ENCODE assay signal across 8 mouse cellular contexts in genomic region chr5:140790937-140791877, GRCm38 (mm10). TPM values are rescaled to one million over a fixed set of nuclear protein-coding genes. Genes with fewer than 3 reads are reported as not detected.
DNase-seq lines count a peak whose midpoint lies in the region; ATAC-seq and TF ChIP-seq lines count a peak whose summit lies in the region.

No protein-coding gene starts in this region.

- TF ChIP-seq POLR2A in embryonic fibroblast, embryonic 13.5 days (IDR thresholded peaks at IDR 0.05; ENCODE audit: low read depth, low read length), result no peak

- H3K9ac ChIP-seq in liver, embryonic 16.5 days (ENCODE audit: low read depth, low read length), result no peak overlapping the region; the same call in 1 of the 2 replicates
- H3K9ac ChIP-seq in neural tube, embryonic 12.5 days, result no peak overlapping the region

- H3K9me3 ChIP-seq in liver, embryonic 16.5 days (replicated peaks; ENCODE audit: control insufficient read depth, low read length), result no peaks in the 10 kb centered on the region
- no peaks in the 10 kb centered on the region for H3K9me3 ChIP-seq in neural tube, embryonic 12.5 days

- TF ChIP-seq CTCF in embryonic fibroblast, embryonic 13.5 days (IDR thresholded peaks at IDR 0.05; ENCODE audit: borderline replicate concordance, insufficient read depth, low read length), result no peak
- no peak; the same call in 1 of the 2 replicates for TF ChIP-seq CTCF in layer of hippocampus, adult 2 months (conservative IDR thresholded peaks at IDR 0.05)

- no peak overlapping the region for H3K4me2 ChIP-seq in liver, embryonic 16.5 days (ENCODE audit: low read depth, low read length)
- H3K4me2 ChIP-seq in neural tube, embryonic 12.5 days (replicated peaks), result peak overlapping the region; percentile 7; the same call in 1 of the 2 replicates

- H3K4me3 ChIP-seq in embryonic fibroblast, embryonic 13.5 days (ENCODE audit: insufficient read depth, low read length), result no peak overlapping the region
- H3K4me3 ChIP-seq in layer of hippocampus, adult 2 months, result no peak overlapping the region
- H3K4me3 ChIP-seq in liver, embryonic 16.5 days (ENCODE audit: low read depth, low read length), result no peak overlapping the region
- no peak overlapping the region for H3K4me3 ChIP-seq in neural tube, embryonic 12.5 days

- peaks cover 15% of the 10 kb centered on the region for H3K4me1 ChIP-seq in embryonic fibroblast, embryonic 13.5 days (ENCODE audit: control insufficient read depth, insufficient read depth, low read length)
- peaks cover 42% of the 10 kb centered on the region for H3K4me1 ChIP-seq in liver, embryonic 16.5 days (ENCODE audit: control insufficient read depth, low read depth, low read length)
- peaks cover 27% of the 10 kb centered on the region for H3K4me1 ChIP-seq in neural tube, embryonic 12.5 days

- whole genome bisulfite sequencing in liver, embryonic 16.5 days (ENCODE audit: insufficient replicate concordance), result 55% methylated on average over 9 of the region's 9 CpGs
- 44% methylated on average over 9 of the region's 9 CpGs for WGBS in neural tube, embryonic 12.5 days

- no peaks in the 10 kb centered on the region for H3K36me3 ChIP-seq in liver, embryonic 16.5 days (ENCODE audit: control insufficient read depth, insufficient read depth)
- no peaks in the 10 kb centered on the region for H3K36me3 ChIP-seq in neural tube, embryonic 12.5 days

- peak; percentile 98 for DNase-seq in 3T3-L1 (ENCODE audit: low read depth, low spot score)
- DNase-seq in adrenal gland, postnatal 36 days, result peak; percentile 55 to 70
- peak; percentile 49 to 53 for DNase-seq in layer of hippocampus, adult 2 months (ENCODE audit: low spot score in 2 of 2)
- DNase-seq in thymus, postnatal 14 days, result no peak

- peak overlapping the region; percentile 83 for H3K27ac ChIP-seq in embryonic fibroblast, embryonic 13.5 days (ENCODE audit: insufficient read depth, low read length)
- peak overlapping the region; percentile 80 for H3K27ac ChIP-seq in layer of hippocampus, adult 2 months
- peak overlapping the region; percentile 79 for H3K27ac ChIP-seq in liver, embryonic 16.5 days (ENCODE audit: low read length)
- H3K27ac ChIP-seq in neural tube, embryonic 12.5 days, result peak overlapping the region; percentile 69

- H3K27me3 ChIP-seq in liver, embryonic 16.5 days (ENCODE audit: control insufficient read depth, insufficient read depth, low read depth, low read length), result no peaks in the 10 kb centered on the region
- no peaks in the 10 kb centered on the region for H3K27me3 ChIP-seq in neural tube, embryonic 12.5 days (replicated peaks)

- peak; percentile 41 to 53; a peak in 3 of 4 replicates for ATAC-seq in hematopoietic stem cell, adult 5-6 weeks (replicated peaks in 1 of 2; ENCODE audit: insufficient read depth in 1 of 2, low FRiP score in 2 of 2, low TSS enrichment in 1 of 2, low read depth in 1 of 2, poor library complexity in 2 of 2, severe bottlenecking in 2 of 2)
- ATAC-seq in liver, embryonic 16.5 days (ENCODE audit: low read depth), result peak; percentile 50
- peak; percentile 58; the same call in 1 of the 2 replicates for ATAC-seq in neural tube, embryonic 12.5 days (ENCODE audit: low FRiP score, low read depth)

RNA-seq across cellular contexts. Expression of gene Gna12, which starts 39.0 kb away (rescaled TPM):
- 100 to 1,000 TPM; 119 to 155 TPM for total RNA-seq in adrenal gland, postnatal 36 days (2021)
- polyA plus RNA-seq in embryonic fibroblast, embryonic 13.5 days (2011; ENCODE audit: insufficient read length, low read depth, missing spikeins), result 49.5 TPM in 2 replicates
- 21.1 and 21.7 TPM in 2 replicates for total RNA-seq in hematopoietic stem cell, adult 5-6 weeks (2017)
- 10 to 100 TPM; 78.3 to 80.5 TPM for total RNA-seq in layer of hippocampus, adult 2 months (2021)
- 1.9 and 2.4 TPM in 2 replicates for polyA plus RNA-seq in liver, embryonic 16.5 days (2015; fragmentation: Nextera tagmentation; extraction: Ambion mirVana)
- 77.6 and 85.3 TPM in 2 replicates for polyA plus RNA-seq in neural tube, embryonic 12.5 days (2016; fragmentation: Nextera tagmentation; extraction: Ambion mirVana)
